In genomic region chr10:127292987-127293538, GRCm38 (mm10) we compare ENCODE assay signal across 10 mouse cellular contexts. TPM values are rescaled to one million over a fixed set of nuclear protein-coding genes. Genes with fewer than 3 reads are reported as not detected.
DNase-seq lines count a peak whose midpoint lies in the region; ATAC-seq and TF ChIP-seq lines count a peak whose summit lies in the region.
"Had no signal": no experiment of that assay in that cellular context is flagged by ENCODE, and none has a peak within 500 bp of the region (broad histone marks: within the 10 kb centered on the region; RNA-seq: fewer than 3 reads in every experiment).

No protein-coding gene starts in this region.

- no peaks in the 10 kb centered on the region for H3K27me3 ChIP-seq in megakaryocyte, embryonic 14.5 days (replicated peaks)
- H3K27me3 ChIP-seq in embryonic facial prominence, embryonic 15.5 days = no peaks in the 10 kb centered on the region
- no peaks in the 10 kb centered on the region for H3K27me3 ChIP-seq in intestine, postnatal 0 days (replicated peaks; ENCODE audit: control insufficient read depth, insufficient read depth, low read length)
- H3K27me3 ChIP-seq in small intestine, adult 2 months (ENCODE audit: control insufficient read depth, insufficient read depth, low read length) = no peaks in the 10 kb centered on the region
- no peaks in the 10 kb centered on the region for H3K27me3 ChIP-seq in forebrain, embryonic 15.5 days
- H3K27me3 ChIP-seq: limb, embryonic 12.5 days had no signal

- no peak for DNase-seq in Muller cell, postnatal 12 days (ENCODE audit: inconsistent ontology term)
- DNase-seq in cerebellum, postnatal 36 days = no peak
- DNase-seq: retina, postnatal 1 day had no signal

- TF ChIP-seq CTCF in intestine, postnatal 0 days (IDR thresholded peaks at IDR 0.05; ENCODE audit: low read depth) = no peak
- no peak for TF ChIP-seq CTCF in small intestine, adult 2 months (IDR thresholded peaks at IDR 0.05; ENCODE audit: extremely low read depth, insufficient read length, insufficient replicate concordance, low read depth, low read length)

- H3K4me2 ChIP-seq in embryonic facial prominence, embryonic 15.5 days (replicated peaks) = no peak overlapping the region
- peak overlapping the region; percentile 75 for H3K4me2 ChIP-seq in intestine, postnatal 0 days (replicated peaks; ENCODE audit: low read depth)
- no peak overlapping the region for H3K4me2 ChIP-seq in forebrain, embryonic 15.5 days (replicated peaks)

- peaks cover 67% of the 10 kb centered on the region for H3K36me3 ChIP-seq in megakaryocyte, embryonic 14.5 days (replicated peaks; ENCODE audit: low read length)
- H3K36me3 ChIP-seq in embryonic facial prominence, embryonic 15.5 days = peaks cover 50% of the 10 kb centered on the region
- peaks cover 51% of the 10 kb centered on the region for H3K36me3 ChIP-seq in intestine, postnatal 0 days (ENCODE audit: control insufficient read depth, insufficient read depth)
- H3K36me3 ChIP-seq in small intestine, adult 2 months (ENCODE audit: control insufficient read depth, insufficient read depth, low read length) = peaks cover 44% of the 10 kb centered on the region
- peaks cover 46% of the 10 kb centered on the region for H3K36me3 ChIP-seq in forebrain, embryonic 15.5 days

- no peak for ATAC-seq in megakaryocyte, adult 5-6 weeks (ENCODE audit: poor library complexity, severe bottlenecking)
- ATAC-seq in embryonic facial prominence, embryonic 15.5 days (ENCODE audit: insufficient number of reproducible peaks, low FRiP score, low TSS enrichment, low read depth) = no peak
- ATAC-seq in intestine, postnatal 0 days = no peak
- no peak for ATAC-seq in forebrain, embryonic 15.5 days (replicated peaks)

- no peaks in the 10 kb centered on the region for H3K9me3 ChIP-seq in megakaryocyte, embryonic 14.5 days
- H3K9me3 ChIP-seq in embryonic facial prominence, embryonic 15.5 days (replicated peaks) = no peaks in the 10 kb centered on the region
- H3K9me3 ChIP-seq in intestine, postnatal 0 days (ENCODE audit: control insufficient read depth) = no peaks in the 10 kb centered on the region
- H3K9me3 ChIP-seq in forebrain, embryonic 15.5 days = no peaks in the 10 kb centered on the region
- H3K9me3 ChIP-seq: limb, embryonic 12.5 days had no signal

- peaks cover 68% of the 10 kb centered on the region for H3K4me1 ChIP-seq in megakaryocyte, embryonic 14.5 days
- H3K4me1 ChIP-seq in embryonic facial prominence, embryonic 15.5 days = peaks cover 33% of the 10 kb centered on the region
- peaks cover 15% of the 10 kb centered on the region for H3K4me1 ChIP-seq in intestine, postnatal 0 days (replicated peaks; ENCODE audit: control insufficient read depth, insufficient read depth, low read length)
- H3K4me1 ChIP-seq in small intestine, adult 2 months (ENCODE audit: control insufficient read depth, insufficient read depth, insufficient read length, low read length) = peaks cover 13% of the 10 kb centered on the region
- peaks cover 27% of the 10 kb centered on the region for H3K4me1 ChIP-seq in forebrain, embryonic 15.5 days

- no peak for TF ChIP-seq POLR2A in small intestine, adult 2 months (IDR thresholded peaks at IDR 0.05; ENCODE audit: low read depth, low read length)

- H3K4me3 ChIP-seq in megakaryocyte, embryonic 14.5 days (replicated peaks) = peak overlapping the region; percentile 97
- no peak overlapping the region for H3K4me3 ChIP-seq in embryonic facial prominence, embryonic 15.5 days (replicated peaks)
- peak overlapping the region; percentile 7; the same call in 1 of the 2 replicates for H3K4me3 ChIP-seq in intestine, postnatal 0 days (ENCODE audit: low read depth, low read length)
- H3K4me3 ChIP-seq in small intestine, adult 2 months (ENCODE audit: low read depth, low read length) = no peak overlapping the region
- no peak overlapping the region for H3K4me3 ChIP-seq in forebrain, embryonic 15.5 days

- H3K27ac ChIP-seq in embryonic facial prominence, embryonic 15.5 days (replicated peaks) = 0 out of 2 replicates have a peak overlapping the region, but pooled peaks have one; percentile 9
- H3K27ac ChIP-seq in intestine, postnatal 0 days (ENCODE audit: low read depth, low read length) = no peak overlapping the region; the same call in 1 of the 2 replicates
- peak overlapping the region; percentile 10; the same call in 1 of the 2 replicates for H3K27ac ChIP-seq in small intestine, adult 2 months (ENCODE audit: insufficient read depth, low read depth, low read length)
- no peak overlapping the region for H3K27ac ChIP-seq in forebrain, embryonic 15.5 days (replicated peaks)
- H3K27ac ChIP-seq: limb, embryonic 12.5 days had no signal

- WGBS in embryonic facial prominence, embryonic 15.5 days = 75% methylated on average over 6 of the region's 6 CpGs
- WGBS in intestine, postnatal 0 days = 58% methylated on average over 6 of the region's 6 CpGs
- 72% methylated on average over 6 of the region's 6 CpGs for WGBS in small intestine, adult 2 months
- 89% methylated on average over 6 of the region's 6 CpGs for WGBS in forebrain, embryonic 15.5 days

- H3K9ac ChIP-seq in embryonic facial prominence, embryonic 15.5 days = no peak overlapping the region; the same call in 1 of the 2 replicates
- no peak overlapping the region for H3K9ac ChIP-seq in intestine, postnatal 0 days (ENCODE audit: low read depth, low read length)
- H3K9ac ChIP-seq in forebrain, embryonic 15.5 days (replicated peaks) = no peak overlapping the region

RNA-seq across cellular contexts. Expression of gene Mbd6, which starts 4.2 kb away (rescaled TPM):
- 245 and 640 TPM in 2 replicates for polyA plus RNA-seq in megakaryocyte, embryonic 14.5 days (2012; ENCODE audit: insufficient read depth, low replicate concordance)
- total RNA-seq in megakaryocyte, adult 5-6 weeks (2015) = 40.4 and 48.4 TPM in 2 replicates
- 5.6 and 8.9 TPM in 2 replicates for total RNA-seq in megakaryocyte, adult 5-6 weeks (2017)
- 19.6 and 20.8 TPM in 2 replicates for polyA plus RNA-seq in embryonic facial prominence, embryonic 15.5 days (2015; fragmentation: Nextera tagmentation; extraction: Ambion mirVana)
- 8.7 and 12.8 TPM in 2 replicates for polyA plus RNA-seq in intestine, postnatal 0 days (2015; fragmentation: Nextera tagmentation; extraction: Ambion mirVana)
- 39.3 and 76.2 TPM in 2 replicates for polyA plus RNA-seq in small intestine, adult 2 months (2012; rRNA removed)
- polyA plus RNA-seq in forebrain, embryonic 15.5 days (2015; fragmentation: Nextera tagmentation; extraction: Ambion mirVana) = 17.4 and 17.5 TPM in 2 replicates

RNA-seq across cellular contexts. Expression of gene Mars, which starts 18.5 kb away (rescaled TPM):
- 26.0 and 101 TPM in 2 replicates for polyA plus RNA-seq in megakaryocyte, embryonic 14.5 days (2012; ENCODE audit: insufficient read depth, low replicate concordance)
- total RNA-seq in megakaryocyte, adult 5-6 weeks (2015) = 38.4 and 47.8 TPM in 2 replicates
- total RNA-seq in megakaryocyte, adult 5-6 weeks (2017) = 80.3 and 95.2 TPM in 2 replicates
- 101 and 105 TPM in 2 replicates for polyA plus RNA-seq in embryonic facial prominence, embryonic 15.5 days (2015; fragmentation: Nextera tagmentation; extraction: Ambion mirVana)
- polyA plus RNA-seq in intestine, postnatal 0 days (2015; fragmentation: Nextera tagmentation; extraction: Ambion mirVana) = 47.2 and 50.7 TPM in 2 replicates
- 24.0 and 30.7 TPM in 2 replicates for polyA plus RNA-seq in small intestine, adult 2 months (2012; rRNA removed)
- 130 and 137 TPM in 2 replicates for polyA plus RNA-seq in forebrain, embryonic 15.5 days (2015; fragmentation: Nextera tagmentation; extraction: Ambion mirVana)

RNA-seq across cellular contexts. Expression of gene Dctn2, which starts 26.9 kb away (rescaled TPM):
- 176 and 219 TPM in 2 replicates for polyA plus RNA-seq in megakaryocyte, embryonic 14.5 days (2012; ENCODE audit: insufficient read depth, low replicate concordance)
- total RNA-seq in megakaryocyte, adult 5-6 weeks (2015) = 78.9 and 82.6 TPM in 2 replicates
- total RNA-seq in megakaryocyte, adult 5-6 weeks (2017) = 90.1 and 96.4 TPM in 2 replicates
- 206 and 212 TPM in 2 replicates for polyA plus RNA-seq in embryonic facial prominence, embryonic 15.5 days (2015; fragmentation: Nextera tagmentation; extraction: Ambion mirVana)
- polyA plus RNA-seq in intestine, postnatal 0 days (2015; fragmentation: Nextera tagmentation; extraction: Ambion mirVana) = 143 and 147 TPM in 2 replicates
- polyA plus RNA-seq in small intestine, adult 2 months (2012; rRNA removed) = 92.0 and 190 TPM in 2 replicates
- polyA plus RNA-seq in forebrain, embryonic 15.5 days (2015; fragmentation: Nextera tagmentation; extraction: Ambion mirVana) = 320 and 321 TPM in 2 replicates

RNA-seq across cellular contexts. Expression of gene Arhgap9, which starts 28.7 kb away (rescaled TPM):
- polyA plus RNA-seq in megakaryocyte, embryonic 14.5 days (2012; ENCODE audit: insufficient read depth, low replicate concordance) = 6.1 and 10.4 TPM in 2 replicates
- 135 and 138 TPM in 2 replicates for total RNA-seq in megakaryocyte, adult 5-6 weeks (2015)
- 96.8 and 108 TPM in 2 replicates for total RNA-seq in megakaryocyte, adult 5-6 weeks (2017)
- 5.1 and 5.2 TPM in 2 replicates for polyA plus RNA-seq in embryonic facial prominence, embryonic 15.5 days (2015; fragmentation: Nextera tagmentation; extraction: Ambion mirVana)
- polyA plus RNA-seq in intestine, postnatal 0 days (2015; fragmentation: Nextera tagmentation; extraction: Ambion mirVana) = 9.5 and 12.0 TPM in 2 replicates
- polyA plus RNA-seq in small intestine, adult 2 months (2012; rRNA removed) = 7.1 and 11.2 TPM in 2 replicates
- 0.62 and 1.1 TPM in 2 replicates for polyA plus RNA-seq in forebrain, embryonic 15.5 days (2015; fragmentation: Nextera tagmentation; extraction: Ambion mirVana)

RNA-seq across cellular contexts. Expression of gene Kif5a, which starts 29.9 kb away (rescaled TPM):
- 6.6 and 11.4 TPM in 2 replicates for polyA plus RNA-seq in megakaryocyte, embryonic 14.5 days (2012; ENCODE audit: insufficient read depth, low replicate concordance)
- 0.85 and 0.93 TPM in 2 replicates for total RNA-seq in megakaryocyte, adult 5-6 weeks (2015)
- total RNA-seq in megakaryocyte, adult 5-6 weeks (2017) = 0.70 and 0.94 TPM in 2 replicates
- polyA plus RNA-seq in embryonic facial prominence, embryonic 15.5 days (2015; fragmentation: Nextera tagmentation; extraction: Ambion mirVana) = 6.9 and 7.6 TPM in 2 replicates
- polyA plus RNA-seq in intestine, postnatal 0 days (2015; fragmentation: Nextera tagmentation; extraction: Ambion mirVana) = 2.7 and 3.7 TPM in 2 replicates
- polyA plus RNA-seq in small intestine, adult 2 months (2012; rRNA removed) = 1.1 and 1.8 TPM in 2 replicates
- polyA plus RNA-seq in forebrain, embryonic 15.5 days (2015; fragmentation: Nextera tagmentation; extraction: Ambion mirVana) = 76.4 and 80.6 TPM in 2 replicates

Comparison
In these comparisons a context has a peak if more than half of its experiments do, and no peak if none do; other contexts are left out.
1. H3K4me3 ChIP-seq: peak in megakaryocyte, embryonic 14.5 days (single experiment) and intestine, postnatal 0 days (single experiment); none in embryonic facial prominence, embryonic 15.5 days (single experiment), small intestine, adult 2 months (single experiment) and forebrain, embryonic 15.5 days (single experiment).
2. H3K27ac ChIP-seq: peak in embryonic facial prominence, embryonic 15.5 days (single experiment) and small intestine, adult 2 months (single experiment); none in intestine, postnatal 0 days (single experiment) and forebrain, embryonic 15.5 days (single experiment).